Mouse (Mus musculus) small intestine, adult 10 weeks (tissue): Measurements from ENCODE around the gene Fam78a. TPM values are rescaled to one million over a fixed set of nuclear protein-coding genes. Genes with fewer than 3 reads are reported as not detected.

ENCODE experiments used
- polyA plus RNA-seq: library from polyadenylated mRNA; stranded (reverse); fragments of 350-450 nt; fragmentation: Illumina TruSeq; extraction: RNeasy Lipid Tissue Mini Kit (QIAGEN cat#74804); gene quantifications from one replicate; pipeline ENCODE4 v1.2.3, GENCODE M21; 2014; ENCODE audit warnings: low replicate concordance

The Fam78a gene
- 1.8 TPM for polyA plus RNA-seq

GRCm38 (mm10) chr2:32084111-32084871 is at the start of gene Fam78a:
Fam78a (minus strand) TSS chr2:32084857.

DNA sequence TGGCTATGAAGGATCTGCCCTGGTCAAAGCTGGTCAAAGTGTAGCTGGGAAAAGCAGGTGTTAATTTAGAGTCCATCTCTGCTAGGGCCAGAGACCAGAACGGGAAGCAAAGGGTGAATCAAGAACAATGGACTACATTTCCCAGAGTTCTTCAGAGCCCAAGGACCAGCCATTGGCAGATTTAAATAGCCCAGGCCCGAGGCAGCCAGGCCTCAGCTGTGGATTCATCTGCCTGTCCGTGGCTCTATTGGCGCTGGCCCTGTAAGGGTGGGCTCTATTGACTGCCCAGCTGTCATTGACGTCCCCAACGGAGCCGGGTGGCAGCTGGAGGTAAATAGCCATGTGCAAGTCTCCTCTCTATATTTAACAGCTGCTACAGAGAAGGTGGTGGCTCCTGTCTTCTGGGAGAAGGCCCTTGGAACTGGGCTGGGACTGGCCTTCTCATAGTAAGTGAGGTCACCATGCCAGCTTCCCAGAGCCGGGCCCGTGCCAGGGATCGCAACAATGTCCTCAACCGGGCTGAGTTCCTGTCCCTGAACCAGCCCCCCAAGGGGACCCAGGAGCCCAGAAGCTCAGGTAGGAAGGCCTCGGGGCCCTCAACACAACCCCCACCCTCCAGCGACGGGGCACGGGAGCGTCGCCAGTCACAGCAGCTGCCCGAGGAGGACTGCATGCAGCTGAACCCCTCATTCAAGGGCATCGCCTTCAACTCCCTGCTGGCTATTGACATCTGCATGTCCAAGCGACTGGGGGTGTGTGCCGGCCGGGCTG is 10.9 kb upstream of the Fam78a start, which contains the start of gene Plpp7:
Plpp7 (plus strand) TSS at position 178 of the 771 bp plus-strand sequence.

Other genes with a start within 250 kb of the Fam78a start
- not detected for gene Fibcd1, start 238.9 kb downstream of the Fam78a start, polyA plus RNA-seq
- gene Lamc3, start 197.6 kb downstream of the Fam78a start, polyA plus RNA-seq: 0.07 TPM
- 0.41 TPM for gene Aif1l, start 134.7 kb downstream of the Fam78a start, polyA plus RNA-seq
- 21.7 TPM for gene Nup214, start 110.4 kb downstream of the Fam78a start, polyA plus RNA-seq
- gene Plpp7, start 10.7 kb upstream of the Fam78a start, polyA plus RNA-seq: not detected
- gene Prrc2b, start 66.2 kb upstream of the Fam78a start, polyA plus RNA-seq: 7.7 TPM
- 1.7 TPM for gene Pomt1, start 151.7 kb upstream of the Fam78a start, polyA plus RNA-seq
- gene Uck1, start 175.3 kb upstream of the Fam78a start, polyA plus RNA-seq: 9.7 TPM
- gene Golga2, start 202.5 kb upstream of the Fam78a start, polyA plus RNA-seq: 6.6 TPM
- gene Swi5, start 203.2 kb upstream of the Fam78a start, polyA plus RNA-seq: 142 TPM